Mouse (Mus musculus): ENCODE data around the gene Alkbh7.

Alkbh7 gene

GRCm38 (mm10) chr17:56986105-56986805, 10.9 kb upstream of the Alkbh7 start:
- DNase-seq (ENCODE audit: low spot score in 2 of 2): peak in 1 of 2 experiments; percentile 4

GRCm38 (mm10) chr17:56988441-56988840, 8.7 kb upstream of the Alkbh7 start:
- DNase-seq (ENCODE audit: low spot score in 2 of 2): peak in 1 of 2 experiments; percentile 20

GRCm38 (mm10) chr17:56988921-56989430, 8.2 kb upstream of the Alkbh7 start:
- peak in 1 of 2 experiments; percentile 12 for DNase-seq (ENCODE audit: low spot score in 2 of 2)

GRCm38 (mm10) chr17:56989467-56990114, 7.5 kb upstream of the Alkbh7 start:
- DNase-seq (ENCODE audit: low spot score in 2 of 2): peak in 1 of 2 experiments; percentile 33

- peak; percentile 87 to 98 for DNase-seq (ENCODE audit: low spot score in 2 of 2)
Observed at GRCm38 (mm10) chr17:56990115-56990746, 6.9 kb upstream of the Alkbh7 start, which contains the start of gene Clpp. Clpp (plus strand) TSS chr17:56990305.

GRCm38 (mm10) chr17:56990966-56991365, 6.2 kb upstream of the Alkbh7 start:
- peak in 1 of 2 experiments; percentile 12 for DNase-seq (ENCODE audit: low spot score in 2 of 2)

- no peak for DNase-seq (ENCODE audit: low spot score in 2 of 2)
Observed at GRCm38 (mm10) chr17:56995046-56995445, 2.1 kb upstream of the Alkbh7 start.

GRCm38 (mm10) chr17:56996506-56996905, 633 bp upstream of the Alkbh7 start:
- DNase-seq (ENCODE audit: low spot score in 2 of 2): no peak

- DNase-seq (ENCODE audit: low spot score in 2 of 2): no peak
Observed at GRCm38 (mm10) chr17:56999414-56999813, 2.3 kb downstream of the Alkbh7 start.

- DNase-seq (ENCODE audit: low spot score in 2 of 2): no peak
Observed at GRCm38 (mm10) chr17:56999968-57000609, 3.0 kb downstream of the Alkbh7 start, which contains the start of gene Pspn. Pspn (minus strand) TSS chr17:57000018.

- DNase-seq (ENCODE audit: low spot score in 2 of 2): no peak
Observed at GRCm38 (mm10) chr17:57001228-57001627, 4.1 kb downstream of the Alkbh7 start.

GRCm38 (mm10) chr17:57003994-57004393, 6.9 kb downstream of the Alkbh7 start:
- DNase-seq (ENCODE audit: low spot score in 2 of 2): no peak

GRCm38 (mm10) chr17:57007137-57007905, 10.2 kb downstream of the Alkbh7 start:
- no peak for DNase-seq (ENCODE audit: low spot score in 2 of 2)

- DNase-seq (ENCODE audit: low spot score in 2 of 2): no peak
Observed at GRCm38 (mm10) chr17:57010911-57011235, 13.7 kb downstream of the Alkbh7 start.

- peak; percentile 89 to 95 for DNase-seq (ENCODE audit: low spot score in 2 of 2)
Observed at GRCm38 (mm10) chr17:57011236-57012141, 14.3 kb downstream of the Alkbh7 start, which contains the start of the genes Gtf2f1 and Gm17949. Gtf2f1 (minus strand) TSS chr17:57011288. Gm17949 (plus strand) TSS chr17:57011469.

GRCm38 (mm10) chr17:57012245-57012795, 15.2 kb downstream of the Alkbh7 start:
- DNase-seq (ENCODE audit: low spot score in 2 of 2): no peak

GRCm38 (mm10) chr17:57019693-57020092, 22.6 kb downstream of the Alkbh7 start:
- DNase-seq (ENCODE audit: low spot score in 2 of 2): peak in 1 of 2 experiments; percentile 47

- no peak for DNase-seq (ENCODE audit: low spot score in 2 of 2)
Observed at GRCm38 (mm10) chr17:57020960-57021359, 23.8 kb downstream of the Alkbh7 start.

- DNase-seq (ENCODE audit: low spot score in 2 of 2): no peak
Observed at GRCm38 (mm10) chr17:57027471-57027870, 30.3 kb downstream of the Alkbh7 start.

- peak; percentile 34 to 47 for DNase-seq (ENCODE audit: low spot score in 2 of 2)
Observed at GRCm38 (mm10) chr17:57029691-57030090, 32.6 kb downstream of the Alkbh7 start.

Data from spleen, postnatal 10 days (tissue).